Mouse (Mus musculus) kidney, embryonic 16.5 days (tissue): Measurements from ENCODE around the gene Mamstr. TPM values are rescaled to one million over a fixed set of nuclear protein-coding genes. Genes with fewer than 3 reads are reported as not detected.

Source experiments
- ATAC-seq: fragments of 200-750 bp; cut with Nextera tagmentation; 2 replicates; pipeline ENCODE4 v1.8.0; 2017; ENCODE audit warnings: moderate TSS enrichment; ENCODE audit not compliant: low FRiP score, low TSS enrichment
- H3K27ac ChIP-seq: fragments of 300-500 bp; sonication (generic); 2 replicates; pipeline ENCODE4 v1.5.1; 2014; ENCODE audit warnings: low read length
- H3K27me3 ChIP-seq: fragments of 300-500 bp; sonication (generic); 2 replicates; pipeline ENCODE4 v1.6.1; 2014; ENCODE audit warnings: low read length, control low read depth, mixed read lengths; ENCODE audit not compliant: insufficient read depth
- H3K36me3 ChIP-seq: fragments of 300-500 bp; sonication (generic); 2 replicates; pipeline ENCODE4 v1.6.1; 2014; ENCODE audit warnings: low read length, control low read depth, mixed read lengths; ENCODE audit not compliant: insufficient read depth
- H3K4me1 ChIP-seq: fragments of 300-500 bp; sonication (generic); 2 replicates; pipeline ENCODE4 v1.6.1; 2014; ENCODE audit warnings: low read length, control low read depth, mixed read lengths; ENCODE audit not compliant: insufficient read depth
- H3K4me2 ChIP-seq: fragments of 300-500 bp; sonication (generic); replicated peaks from 2 replicates; pipeline ENCODE4 v1.6.1; 2014; ENCODE audit warnings: low read depth, low read length
- H3K4me3 ChIP-seq: fragments of 300-500 bp; sonication (generic); 2 replicates; pipeline ENCODE4 v1.5.1; 2014; ENCODE audit warnings: mild to moderate bottlenecking, low read length
- H3K9ac ChIP-seq: fragments of 300-500 bp; sonication (generic); replicated peaks from 2 replicates; pipeline ENCODE4 v1.6.1; 2014; ENCODE audit warnings: low read length
- H3K9me3 ChIP-seq: fragments of 300-500 bp; sonication (generic); 2 replicates; pipeline ENCODE4 v1.6.1; 2016; ENCODE audit warnings: low read length, control low read depth
- WGBS: fragments of 180-500 bp; shearing (Covaris S2); extraction: QIAGEN DNeasy Blood & Tissue Kit; methylation state at CpG from one replicate; pipeline ENCODE4 v1.1.7; 2014; 5-methylcytosine and 5-hydroxymethylcytosine counted together
- polyA plus RNA-seq: library from polyadenylated mRNA; unstranded; fragments of >200 nt; fragmentation: Nextera tagmentation; extraction: Ambion mirVana; gene quantifications from 2 replicates; pipeline ENCODE4 v1.2.1, GENCODE M21; 2015

Gene Mamstr
- polyA plus RNA-seq, 1 experiment from 2014 or later, result 9.0 TPM

- Histone ChIP-seq H3K9ac (no peak overlapping the region), H3K27ac (peak overlapping the region; percentile 65; the same call in 1 of the 2 replicates), H3K9me3 (no peaks in the 10 kb centered on the region), H3K4me3 (no peak overlapping the region), H3K4me1 (peaks cover 6% of the 10 kb centered on the region; the same call in 1 of the 2 replicates), H3K27me3 (0 out of 2 replicates have a peak, but pooled peaks cover 3% of the 10 kb centered on the region), H3K4me2 (peak overlapping the region; percentile 4; the same call in 1 of the 2 replicates), H3K36me3 (no peaks in the 10 kb centered on the region)
- WGBS, result 82% methylated on average over 7 of the region's 7 CpGs
- ATAC-seq, result no peak
Measured at GRCm38 (mm10) chr7:45626571-45627076, 13.2 kb upstream of the Mamstr start.

- Histone ChIP-seq H3K27ac (peak within 1 kb of the TSS; percentile 65), H3K4me1 (peaks cover 8% of the 10 kb centered on the region), H3K4me2 (peak within 1 kb of the TSS; percentile 96), H3K36me3 (no peaks in the 10 kb centered on the region), H3K9me3 (no peaks in the 10 kb centered on the region), H3K4me3 (peak within 1 kb of the TSS; percentile 65), H3K27me3 (0 out of 2 replicates have a peak, but pooled peaks cover 3% of the 10 kb centered on the region), H3K9ac (peak within 1 kb of the TSS; percentile 75)
- 70% methylated on average over 9 of the region's 9 CpGs for whole genome bisulfite sequencing
- ATAC-seq, result peak; percentile 32; the same call in 1 of the 2 replicates
Measured at GRCm38 (mm10) chr7:45627261-45627660, 12.5 kb upstream of the Mamstr start, which contains the start of gene Rasip1. Gene Rasip1 (plus strand): TSS chr7:45627488.

DNA sequence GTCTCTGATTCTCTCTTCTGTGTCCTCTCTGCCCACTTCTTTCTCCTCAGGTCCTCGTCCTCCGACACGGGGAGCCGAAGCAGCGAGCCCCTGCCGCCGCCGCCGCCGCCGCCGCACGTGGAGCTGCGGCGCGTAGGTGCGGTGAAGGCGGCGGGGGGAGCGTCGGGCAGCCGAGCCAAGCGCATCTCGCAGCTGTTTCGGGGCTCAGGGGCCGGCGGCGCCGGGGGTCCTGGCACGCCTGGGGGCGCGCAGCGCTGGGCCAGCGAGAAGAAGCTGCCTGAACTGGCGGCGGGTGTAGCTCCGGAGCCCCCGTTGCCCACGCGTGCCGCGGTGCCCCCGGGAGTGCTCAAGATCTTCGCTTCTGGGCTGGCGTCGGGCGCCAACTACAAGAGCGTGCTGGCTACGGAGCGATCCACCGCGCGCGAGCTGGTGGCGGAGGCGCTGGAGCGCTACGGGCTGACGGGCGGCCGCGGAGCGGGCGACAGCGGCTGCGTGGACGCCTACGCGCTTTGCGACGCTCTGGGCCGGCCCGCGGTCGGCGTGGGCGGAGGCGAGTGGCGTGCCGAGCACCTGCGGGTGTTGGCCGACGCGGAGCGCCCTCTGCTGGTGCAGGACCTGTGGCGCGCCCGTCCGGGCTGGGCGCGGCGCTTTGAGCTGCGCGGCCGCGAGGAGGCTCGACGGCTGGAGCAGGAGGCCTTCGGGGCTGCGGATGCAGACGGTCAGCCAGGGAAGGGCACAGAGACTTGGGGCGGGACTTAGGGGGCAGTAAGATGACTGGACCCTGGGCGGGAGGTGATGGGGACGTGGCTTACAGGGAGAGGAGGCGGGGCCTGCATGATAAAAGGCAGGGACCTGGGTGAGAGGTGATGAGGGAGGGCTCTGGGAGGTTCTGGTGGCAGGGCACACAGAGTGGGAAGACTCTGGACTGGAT is 11.1 kb upstream of the Mamstr start:
- Histone ChIP-seq H3K9me3 (no peaks in the 10 kb centered on the region), H3K4me1 (peaks cover 15% of the 10 kb centered on the region), H3K27me3 (0 out of 2 replicates have a peak, but pooled peaks cover 3% of the 10 kb centered on the region), H3K36me3 (no peaks in the 10 kb centered on the region), H3K27ac (peak overlapping the region; percentile 65; the same call in 1 of the 2 replicates), H3K4me2 (peak overlapping the region; percentile 96), H3K4me3 (peak overlapping the region; percentile 65), H3K9ac (peak overlapping the region; percentile 75)
- ATAC-seq, result peak; percentile 60
- under 1% methylated on average over 100 of the region's 105 CpGs for WGBS

DNA sequence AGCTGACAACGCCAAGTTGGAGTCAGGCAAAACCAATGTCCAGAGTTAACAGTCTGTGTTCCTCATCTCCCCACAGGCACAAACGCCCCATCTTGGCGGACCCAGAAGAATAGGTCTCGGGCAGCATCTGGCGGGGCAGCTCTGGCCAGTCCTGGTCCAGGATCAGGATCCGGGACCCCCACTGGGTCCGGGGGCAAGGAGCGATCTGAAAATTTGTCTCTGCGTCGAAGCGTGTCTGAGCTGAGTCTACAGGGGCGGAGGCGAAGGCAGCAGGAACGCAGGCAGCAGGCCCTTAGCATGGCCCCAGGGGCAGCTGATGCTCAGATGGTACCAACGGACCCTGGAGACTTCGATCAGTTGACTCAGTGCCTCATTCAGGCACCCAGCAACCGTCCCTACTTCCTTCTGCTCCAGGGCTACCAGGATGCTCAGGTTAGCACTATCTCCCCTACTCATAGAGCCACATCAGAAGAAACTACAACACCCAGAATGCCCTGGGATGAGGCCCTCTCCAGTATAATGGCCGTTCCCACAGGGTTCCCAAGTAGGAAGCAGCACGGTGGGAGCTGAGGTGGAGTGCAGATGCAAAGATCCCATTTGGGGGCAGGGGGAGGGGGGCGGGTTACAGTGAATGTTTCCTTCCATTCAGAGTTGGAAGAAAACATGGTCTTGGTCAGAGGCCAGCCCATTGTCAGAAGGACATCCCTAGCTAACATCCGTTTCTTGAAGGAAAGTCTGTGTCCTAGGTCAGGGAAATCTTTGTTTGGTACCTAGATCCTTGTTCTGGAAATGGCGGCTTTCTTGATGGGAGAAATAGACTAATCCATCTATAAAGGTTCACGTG is 9.5 kb upstream of the Mamstr start:
- no peak for ATAC-seq
- H3K4me2 ChIP-seq, result 0 out of 2 replicates have a peak overlapping the region, but pooled peaks have one; percentile 11
- H3K4me1 ChIP-seq, result peaks cover 17% of the 10 kb centered on the region
- H3K36me3 ChIP-seq, result no peaks in the 10 kb centered on the region
- no peaks in the 10 kb centered on the region for H3K9me3 ChIP-seq
- H3K4me3 ChIP-seq, result no peak overlapping the region
- WGBS, result 73% methylated on average over 23 of the region's 23 CpGs
- 0 out of 2 replicates have a peak, but pooled peaks cover 3% of the 10 kb centered on the region for H3K27me3 ChIP-seq
- no peak overlapping the region for H3K9ac ChIP-seq
- H3K27ac ChIP-seq, result no peak overlapping the region

GRCm38 (mm10) chr7:45632499-45632898 is 7.3 kb upstream of the Mamstr start:
- peak overlapping the region; percentile 53 for H3K4me2 ChIP-seq
- H3K4me1 ChIP-seq, result peaks cover 28% of the 10 kb centered on the region
- H3K9me3 ChIP-seq, result no peaks in the 10 kb centered on the region
- 12% methylated on average over 34 of the region's 35 CpGs for WGBS
- H3K36me3 ChIP-seq, result peaks cover 13% of the 10 kb centered on the region
- ATAC-seq, result no peak; the same call in 1 of the 2 replicates
- H3K27ac ChIP-seq, result no peak overlapping the region
- H3K4me3 ChIP-seq, result peak overlapping the region; percentile 19; the same call in 1 of the 2 replicates
- peak overlapping the region; percentile 68 for H3K9ac ChIP-seq
- H3K27me3 ChIP-seq, result 0 out of 2 replicates have a peak, but pooled peaks cover 3% of the 10 kb centered on the region

DNA sequence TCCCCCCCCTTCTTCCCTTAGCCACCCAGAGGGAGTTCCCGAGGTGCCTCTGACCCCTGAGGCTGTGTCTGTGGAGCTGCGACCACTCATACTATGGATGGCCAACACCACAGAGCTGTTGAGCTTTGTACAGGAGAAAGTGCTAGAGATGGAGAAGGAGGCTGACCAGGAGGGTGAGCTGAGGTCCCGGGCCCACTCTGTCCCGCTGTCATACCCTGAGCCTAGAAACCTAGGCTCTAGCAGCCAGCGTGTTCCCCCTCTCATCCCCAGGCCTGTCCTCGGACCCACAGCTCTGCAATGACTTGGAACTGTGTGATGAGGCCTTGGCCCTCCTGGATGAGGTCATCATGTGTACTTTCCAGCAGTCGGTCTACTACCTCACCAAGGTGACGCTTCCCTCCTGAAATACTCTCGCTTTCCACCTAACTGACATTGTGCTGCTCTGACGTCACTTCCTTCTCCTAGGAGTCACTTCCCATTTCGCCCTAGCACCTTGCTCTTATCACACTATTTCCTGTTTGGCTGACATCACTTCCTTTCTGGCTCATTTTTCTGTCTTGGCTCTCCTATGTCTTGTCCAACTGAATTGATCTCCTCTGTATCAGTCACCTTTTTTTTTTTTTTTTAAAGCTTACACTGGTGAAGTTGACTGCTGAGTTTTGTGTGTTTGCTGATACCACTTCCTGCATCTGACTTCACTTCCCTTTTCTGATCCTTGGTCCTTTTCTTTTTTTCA is 4.7 kb upstream of the Mamstr start:
- peaks cover 37% of the 10 kb centered on the region for H3K4me1 ChIP-seq
- H3K36me3 ChIP-seq, result peaks cover 13% of the 10 kb centered on the region
- H3K4me3 ChIP-seq, result no peak overlapping the region
- H3K27me3 ChIP-seq, result no peaks in the 10 kb centered on the region
- H3K9me3 ChIP-seq, result no peaks in the 10 kb centered on the region
- WGBS, result 79% methylated on average over 11 of the region's 11 CpGs
- H3K27ac ChIP-seq, result peak overlapping the region; percentile 78
- H3K4me2 ChIP-seq, result no peak overlapping the region
- no peak for ATAC-seq
- no peak overlapping the region for H3K9ac ChIP-seq

DNA sequence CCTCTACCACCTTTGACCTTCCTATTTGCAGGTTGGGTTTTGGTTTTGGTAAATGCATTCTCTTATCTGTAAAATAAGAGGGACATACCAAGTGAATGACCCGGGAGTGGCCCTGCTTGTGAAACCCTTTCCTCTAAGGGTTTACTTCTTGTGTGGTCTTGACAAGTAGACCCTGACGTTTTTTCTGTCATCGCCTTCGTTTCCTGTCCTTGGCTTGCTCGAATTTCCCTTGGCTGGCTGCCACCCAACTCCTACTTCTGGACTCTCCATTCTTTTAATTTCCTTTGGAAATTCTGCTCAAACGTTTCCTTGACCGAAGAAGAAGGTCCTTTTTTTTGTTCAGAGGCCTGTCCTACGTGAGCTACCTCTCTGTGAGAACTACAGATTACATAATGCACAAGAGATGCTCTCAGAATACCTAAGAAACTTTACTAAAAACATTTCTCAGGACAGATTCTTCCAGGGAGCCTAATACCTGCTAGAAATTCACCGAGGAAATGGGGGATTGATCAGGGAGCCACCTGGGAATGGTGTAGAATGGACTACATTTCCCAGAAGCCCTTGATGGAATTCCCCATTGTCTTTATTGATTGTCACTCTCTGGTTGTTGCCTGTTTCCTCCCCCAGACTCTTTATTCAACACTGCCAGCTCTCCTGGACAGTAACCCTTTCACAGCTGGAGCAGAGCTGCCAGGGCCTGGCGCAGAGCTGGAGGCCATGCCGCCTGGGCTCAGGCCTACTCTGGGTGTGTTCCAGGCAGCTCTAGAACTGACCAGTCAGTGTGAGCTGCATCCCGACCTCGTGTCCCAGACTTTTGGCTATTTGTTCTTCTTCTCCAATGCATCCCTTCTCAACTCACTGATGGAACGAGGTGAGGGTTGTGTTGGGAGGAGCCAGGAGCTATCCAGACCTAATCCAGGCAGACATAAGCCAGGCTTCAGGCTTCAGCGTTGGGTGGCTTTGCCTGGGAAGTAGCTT is 3.8 kb upstream of the Mamstr start:
- no peaks in the 10 kb centered on the region for H3K9me3 ChIP-seq
- 58% methylated on average over 15 of the region's 15 CpGs for WGBS
- H3K27me3 ChIP-seq, result no peaks in the 10 kb centered on the region
- H3K4me1 ChIP-seq, result peaks cover 46% of the 10 kb centered on the region
- no peak for ATAC-seq
- no peak overlapping the region for H3K4me3 ChIP-seq
- peak overlapping the region; percentile 78 for H3K27ac ChIP-seq
- H3K4me2 ChIP-seq, result no peak overlapping the region
- H3K36me3 ChIP-seq, result peaks cover 13% of the 10 kb centered on the region
- no peak overlapping the region for H3K9ac ChIP-seq

- Histone ChIP-seq H3K27me3 (no peaks in the 10 kb centered on the region), H3K9me3 (no peaks in the 10 kb centered on the region), H3K9ac (no peak overlapping the region), H3K27ac (no peak overlapping the region), H3K4me2 (peak overlapping the region; percentile 50), H3K36me3 (peaks cover 13% of the 10 kb centered on the region), H3K4me1 (peaks cover 57% of the 10 kb centered on the region), H3K4me3 (no peak overlapping the region)
- 93% methylated on average over 6 of the region's 6 CpGs for WGBS
- ATAC-seq, result no peak
Measured at GRCm38 (mm10) chr7:45637710-45638109, 2.1 kb upstream of the Mamstr start.
